Mouse (Mus musculus) spleen, postnatal 10 days (tissue): ENCODE results near the gene Traf3ip3.

Source experiments
- DNase-seq, 2 experiments: peaks; one replicate each; pipeline ENCODE4 v3.0.0; 2021 to 2022; ENCODE audit warnings: low spot score in 2 of 2

The Traf3ip3 gene

GRCm38 (mm10) chr1:193129786-193130455 lies 71.6 kb downstream of the Traf3ip3 start, which contains the start of gene Diexf:
Gene Diexf, minus strand, starts transcription at chr1:193130272.
- peak; percentile 96 to 99 for DNase-seq

DNA sequence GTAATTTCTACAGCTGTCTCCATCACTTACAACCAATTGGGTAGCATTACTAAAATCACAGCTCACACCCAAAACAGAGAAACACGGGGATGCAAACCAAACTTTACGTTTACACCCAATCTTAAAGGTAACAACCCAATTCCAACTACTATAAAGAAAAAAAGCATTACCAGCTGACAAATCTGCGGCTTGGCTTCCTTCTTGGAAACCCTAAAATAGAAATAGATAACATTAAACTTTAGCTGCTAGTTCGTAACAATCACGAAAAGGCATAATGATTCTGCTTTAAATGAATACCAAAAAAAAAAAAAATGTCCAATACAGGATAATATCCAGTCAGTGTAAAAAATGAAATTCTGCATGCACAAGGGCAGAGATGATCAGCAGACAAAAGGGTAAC lies 72.2 kb downstream of the Traf3ip3 start:
- DNase-seq = no peak

DNA sequence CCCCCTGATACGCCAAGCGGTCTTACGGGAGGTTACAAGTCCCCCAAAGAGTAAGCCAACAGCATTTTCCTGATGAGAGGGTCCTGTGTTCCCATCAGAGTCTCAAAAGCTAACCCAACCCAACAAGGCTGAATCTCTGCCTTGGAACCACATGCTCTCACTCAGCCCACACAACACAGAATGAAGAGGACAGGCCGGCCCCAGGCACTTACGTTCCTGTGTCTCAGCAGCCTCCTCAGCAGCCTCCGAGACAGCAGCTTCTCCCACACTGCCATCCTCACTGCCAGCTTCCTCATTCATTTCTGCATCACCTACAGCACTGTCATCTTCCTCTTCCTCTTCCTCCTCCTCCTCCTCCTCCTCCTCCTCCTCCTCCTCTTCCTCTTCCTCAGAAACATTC lies 73.4 kb downstream of the Traf3ip3 start:
- no peak for DNase-seq

- no peak for DNase-seq
Observed at GRCm38 (mm10) chr1:193125835-193126234, 75.7 kb downstream of the Traf3ip3 start.
